Mouse (Mus musculus) cerebellum, adult 11 months (tissue): ENCODE measurements around the gene Pms2.

Source experiments
- DNase-seq: peaks from one replicate; pipeline ENCODE4 v3.0.0; 2022

The Pms2 gene

DNA sequence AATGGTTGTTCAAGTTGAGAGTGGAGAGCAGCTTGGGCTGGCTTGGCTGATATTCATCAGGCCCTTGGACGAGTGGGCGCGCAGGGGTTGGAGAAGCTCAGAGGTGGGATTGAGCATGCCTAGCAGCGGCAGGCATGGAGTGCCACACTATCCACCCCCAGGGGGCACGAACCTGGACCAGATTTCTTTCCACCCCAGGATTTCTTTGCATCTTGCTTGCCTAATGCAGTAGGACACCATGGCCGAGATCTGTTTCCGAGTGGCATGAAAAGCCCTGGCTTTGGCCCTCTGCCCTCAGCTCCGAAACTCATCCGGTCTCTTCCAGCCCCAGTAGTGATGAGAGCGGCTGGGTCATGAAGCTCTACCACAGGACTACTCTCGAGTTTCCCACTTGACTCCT is 23.6 kb downstream of the Pms2 start:
- no peak for DNase-seq

DNA sequence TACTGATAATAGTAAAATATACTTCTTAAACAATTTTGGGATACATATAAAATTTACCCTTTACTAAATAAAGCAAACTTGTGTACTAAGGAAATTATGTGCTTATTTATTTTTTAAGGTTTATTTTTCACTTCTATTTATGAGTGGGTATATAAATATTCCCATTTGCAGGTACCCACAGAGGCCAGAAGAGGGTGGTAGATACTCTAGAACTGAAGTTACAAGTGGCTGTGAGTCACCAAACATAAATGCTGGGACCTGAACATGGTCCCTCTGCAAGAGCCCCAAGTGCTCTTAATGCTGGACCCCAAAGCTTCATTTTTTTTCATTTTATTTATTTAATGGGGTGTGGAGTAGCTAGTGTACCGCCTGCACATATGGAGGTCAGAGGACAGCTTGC is 24.1 kb downstream of the Pms2 start:
- no peak for DNase-seq

DNA sequence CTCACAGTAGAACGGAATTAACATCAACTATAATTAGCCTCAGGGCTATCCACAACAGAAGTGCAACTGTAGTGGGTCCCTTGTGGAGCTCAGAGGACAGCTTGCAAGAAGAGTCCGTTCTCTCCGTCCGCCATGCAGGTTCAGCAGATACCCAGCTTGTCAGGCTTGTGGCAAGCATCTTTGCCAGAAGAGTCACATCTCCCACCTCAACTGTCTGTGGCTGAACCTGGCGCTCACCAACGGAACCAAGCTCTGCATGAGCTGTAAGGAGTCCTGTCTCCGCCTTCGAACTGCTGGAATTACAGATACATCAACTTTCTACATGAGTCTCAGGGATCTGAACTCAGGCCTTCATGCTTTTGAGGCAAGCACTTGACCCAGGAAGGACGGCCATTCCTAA is 26.4 kb downstream of the Pms2 start:
- DNase-seq, result no peak

DNA sequence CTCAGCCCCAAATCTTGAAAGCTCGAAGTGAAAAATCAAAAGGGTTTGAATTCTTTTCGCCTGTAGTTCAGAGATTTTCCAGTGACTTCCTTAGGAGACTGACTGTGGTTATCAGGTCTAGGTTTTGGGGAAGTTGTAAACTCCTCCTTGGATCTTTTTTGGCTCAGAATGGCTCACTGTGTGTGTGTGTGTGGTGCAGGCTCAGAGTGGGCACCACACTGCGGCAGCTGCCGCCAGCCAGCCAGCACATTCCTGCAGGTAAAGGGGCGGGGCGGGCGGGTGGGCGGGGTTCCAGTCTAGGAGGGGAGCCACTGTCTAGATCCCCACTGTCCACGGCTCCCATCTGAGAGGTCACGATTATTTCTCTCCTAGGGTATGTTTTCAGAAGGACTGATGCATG is 31.8 kb downstream of the Pms2 start:
- no peak for DNase-seq

DNA sequence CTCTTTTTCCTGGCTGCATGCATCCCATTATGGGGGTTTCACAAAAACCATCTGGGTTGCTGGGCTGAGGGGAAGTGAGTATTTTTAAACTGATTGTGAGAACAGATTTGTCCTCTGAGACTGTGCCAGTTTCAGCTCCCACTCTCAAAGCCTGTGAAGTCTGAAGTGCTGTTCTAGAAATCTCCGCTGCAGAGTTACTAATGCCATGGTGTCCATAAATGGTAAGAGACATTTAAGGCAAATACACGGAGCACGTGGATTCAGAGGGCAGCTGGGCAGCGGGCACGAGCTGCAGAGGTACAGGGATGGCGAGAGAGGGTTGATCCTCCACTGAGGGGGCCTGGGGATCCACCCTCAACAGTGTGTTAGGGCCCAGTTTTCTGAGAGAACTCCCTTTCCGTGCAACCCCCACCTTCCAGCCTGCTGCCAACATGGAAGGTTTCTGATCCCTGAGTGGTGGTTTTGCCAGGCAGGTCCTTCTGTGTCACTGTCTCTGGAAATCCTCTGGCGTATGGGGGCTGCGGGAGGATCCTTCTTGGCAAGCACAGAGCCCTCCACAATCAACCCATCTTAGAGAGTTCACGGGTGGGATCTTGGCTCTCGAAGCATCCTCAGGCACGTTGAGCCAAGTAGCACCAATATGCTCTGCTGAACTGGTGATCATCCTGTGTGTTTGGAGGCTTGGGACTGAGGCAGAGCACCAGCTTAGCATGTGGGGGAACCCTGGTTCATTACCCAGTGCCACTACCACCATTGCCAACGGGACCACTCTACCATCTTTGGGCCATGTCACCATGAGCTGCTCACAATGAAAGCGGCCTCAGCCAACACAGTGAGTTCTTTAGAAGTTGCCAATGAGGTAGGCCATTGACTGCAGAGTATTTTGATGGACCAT is 33.7 kb downstream of the Pms2 start:
- no peak for DNase-seq

DNA sequence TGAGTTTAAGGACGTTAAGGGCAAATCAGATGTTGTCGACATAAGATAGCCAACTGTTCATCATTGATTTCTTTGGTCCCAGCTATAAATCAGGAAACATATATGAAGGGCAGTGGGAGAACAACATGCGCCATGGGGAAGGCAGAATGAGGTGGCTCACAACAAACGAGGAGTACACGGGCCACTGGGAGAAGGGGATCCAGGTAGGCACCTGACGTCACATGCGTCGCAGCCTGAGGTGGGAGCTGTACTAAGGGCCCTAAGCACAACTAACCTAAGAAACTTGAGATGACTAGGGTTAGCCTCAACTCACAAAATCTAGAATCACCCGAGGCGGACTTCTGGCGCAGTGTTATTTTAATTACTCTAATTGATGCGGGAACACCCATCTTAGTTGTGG is 38.6 kb downstream of the Pms2 start:
- DNase-seq, result no peak

DNA sequence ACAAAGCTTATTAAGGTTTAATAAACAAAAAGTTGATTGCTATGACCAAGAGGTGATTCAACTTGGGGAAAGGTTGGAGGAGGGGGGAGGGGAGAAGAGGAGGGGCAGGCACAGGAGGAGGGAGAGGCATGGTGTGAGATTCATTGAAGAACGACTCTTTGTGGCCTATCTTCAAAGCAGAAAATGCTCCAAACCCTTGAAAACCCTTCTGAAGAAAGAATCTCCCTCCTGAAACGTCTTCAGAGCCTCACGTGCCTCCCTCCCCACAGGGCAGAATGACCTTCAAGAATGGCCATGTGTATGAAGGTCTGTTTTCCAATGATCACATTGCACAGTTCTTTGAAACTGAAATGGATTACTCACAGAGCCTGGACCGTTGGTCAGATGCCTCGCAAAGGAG is 40.3 kb downstream of the Pms2 start:
- DNase-seq, result no peak

DNA sequence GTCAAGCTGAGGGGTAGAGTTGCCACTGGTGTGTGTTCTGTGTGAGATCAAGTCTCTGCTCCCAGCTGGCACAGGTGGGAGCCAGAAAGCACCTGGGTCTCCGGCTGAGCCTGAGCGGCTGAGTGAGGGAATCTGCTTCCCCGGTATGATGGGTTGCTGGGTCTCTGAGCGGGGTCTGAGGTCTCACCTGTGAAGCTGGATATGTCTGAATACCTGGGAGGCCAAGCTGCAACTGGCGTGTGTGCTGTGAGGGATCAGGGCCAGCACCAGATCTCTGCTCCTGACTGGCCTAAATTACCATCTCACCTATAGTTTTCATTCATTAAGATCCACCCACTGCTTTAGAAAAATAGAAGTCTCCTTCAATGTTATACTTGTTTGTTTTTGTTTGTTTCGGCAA is 47.3 kb downstream of the Pms2 start:
- no peak for DNase-seq

DNA sequence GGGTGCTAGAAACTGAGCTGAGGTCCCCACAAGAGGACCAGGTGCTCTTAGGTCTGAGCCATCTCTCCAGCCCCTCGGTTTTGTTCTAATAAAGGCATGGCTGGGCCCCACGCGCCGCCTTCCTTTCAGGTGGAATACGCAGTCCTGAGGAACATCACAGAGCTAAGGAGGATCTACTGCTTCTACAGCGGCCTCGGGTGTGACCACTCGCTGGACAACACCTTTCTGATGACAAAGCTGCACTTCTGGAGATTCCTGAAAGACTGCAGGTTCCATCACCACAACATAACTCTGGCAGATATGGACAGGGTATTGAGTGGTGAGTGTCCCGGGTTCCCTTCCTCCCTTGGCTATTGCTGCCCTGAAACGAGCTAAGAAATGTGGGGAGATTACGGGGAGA is 49.8 kb downstream of the Pms2 start:
- no peak for DNase-seq

DNA sequence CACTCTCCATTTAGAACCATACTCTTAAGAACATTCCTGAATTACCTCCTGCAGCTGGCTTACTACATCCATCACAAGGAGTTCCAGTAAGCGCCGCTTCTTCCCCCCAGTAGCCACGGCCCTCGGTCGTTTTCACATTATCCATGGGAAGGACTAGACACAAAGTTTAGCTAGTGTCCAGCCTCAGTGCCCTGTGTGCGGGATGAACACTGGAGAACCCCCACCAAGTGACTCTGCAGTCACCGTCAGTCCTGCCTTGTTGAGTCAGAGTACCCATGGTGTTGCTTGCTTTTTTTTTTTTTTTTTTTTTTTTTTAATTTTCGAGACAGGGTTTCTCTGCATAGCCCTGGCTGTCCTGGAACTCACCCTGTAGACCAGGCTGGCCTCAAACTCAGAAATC is 51.4 kb downstream of the Pms2 start:
- no peak for DNase-seq

DNA sequence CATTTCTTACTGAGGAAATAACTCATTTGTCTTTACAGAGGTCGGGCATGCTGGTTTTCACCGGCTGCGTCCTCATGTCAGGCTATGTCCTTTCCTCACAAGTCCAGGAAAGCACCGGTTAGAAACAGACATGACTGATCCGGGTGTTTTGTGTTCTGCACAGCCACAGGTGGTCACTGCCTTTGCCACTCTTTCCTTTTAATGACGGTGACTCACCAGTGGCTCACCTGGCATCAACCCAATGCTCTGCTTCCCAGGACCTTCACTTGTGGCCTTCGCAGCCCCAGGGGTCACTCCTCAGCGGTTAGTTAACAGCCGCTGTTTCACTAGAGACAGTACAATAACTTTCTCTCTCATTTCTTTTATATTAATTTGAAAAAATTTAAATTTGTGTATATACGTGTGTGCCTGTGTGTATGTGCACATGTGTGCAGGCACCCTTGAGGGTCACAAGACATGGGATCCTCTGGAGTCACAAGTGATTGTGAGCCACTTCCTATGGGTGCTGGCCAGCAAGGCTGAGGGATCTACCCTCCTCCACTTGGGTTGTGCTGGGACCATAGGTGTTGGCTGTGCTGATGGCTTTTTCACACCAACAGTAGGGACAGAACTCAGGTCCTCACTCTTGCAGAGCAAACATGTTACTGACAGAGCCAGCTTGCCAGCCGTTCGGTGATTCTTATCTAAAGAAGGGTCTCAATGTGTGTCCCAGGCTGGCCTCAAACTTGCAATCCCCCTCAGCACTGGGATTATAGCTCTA is 56.0 kb downstream of the Pms2 start:
- DNase-seq, result no peak

DNA sequence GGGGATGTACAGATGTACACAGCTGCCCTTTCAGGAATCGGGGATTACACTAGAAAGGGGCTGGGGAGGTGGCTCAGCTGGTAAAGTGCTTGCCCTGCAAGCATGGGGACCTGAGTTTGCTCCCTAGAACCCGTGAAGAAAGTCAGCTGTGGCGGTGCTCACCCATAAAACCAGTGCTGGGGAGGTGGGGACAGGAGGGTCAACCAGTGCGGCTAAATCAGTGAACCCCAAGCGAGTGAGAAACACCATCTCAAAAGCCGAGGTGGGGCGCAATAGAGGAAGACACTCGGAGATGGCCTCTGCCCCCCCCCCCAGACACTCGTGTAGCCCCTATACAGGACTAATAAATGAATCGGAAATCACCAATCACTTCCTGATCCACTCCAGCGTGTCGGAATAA is 56.9 kb downstream of the Pms2 start:
- no peak for DNase-seq

DNA sequence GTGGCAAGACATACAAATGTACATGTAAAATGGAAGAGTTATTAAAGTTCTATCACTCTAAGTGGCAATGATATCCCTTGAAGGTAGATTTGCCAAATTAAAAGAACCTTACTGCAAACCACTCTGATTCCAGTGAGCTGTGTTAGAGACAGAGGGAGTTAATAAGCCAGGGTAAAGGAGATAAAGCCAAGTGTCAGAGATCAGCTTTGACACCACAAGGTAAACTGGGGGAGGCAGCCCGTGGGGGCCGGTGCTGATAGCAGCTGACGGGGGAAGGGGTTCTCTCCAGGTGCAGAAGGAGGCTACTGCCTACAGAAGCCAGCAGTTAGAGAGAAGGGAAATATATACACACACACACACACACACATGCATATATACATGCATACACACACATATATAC is 62.9 kb downstream of the Pms2 start:
- no peak for DNase-seq

DNA sequence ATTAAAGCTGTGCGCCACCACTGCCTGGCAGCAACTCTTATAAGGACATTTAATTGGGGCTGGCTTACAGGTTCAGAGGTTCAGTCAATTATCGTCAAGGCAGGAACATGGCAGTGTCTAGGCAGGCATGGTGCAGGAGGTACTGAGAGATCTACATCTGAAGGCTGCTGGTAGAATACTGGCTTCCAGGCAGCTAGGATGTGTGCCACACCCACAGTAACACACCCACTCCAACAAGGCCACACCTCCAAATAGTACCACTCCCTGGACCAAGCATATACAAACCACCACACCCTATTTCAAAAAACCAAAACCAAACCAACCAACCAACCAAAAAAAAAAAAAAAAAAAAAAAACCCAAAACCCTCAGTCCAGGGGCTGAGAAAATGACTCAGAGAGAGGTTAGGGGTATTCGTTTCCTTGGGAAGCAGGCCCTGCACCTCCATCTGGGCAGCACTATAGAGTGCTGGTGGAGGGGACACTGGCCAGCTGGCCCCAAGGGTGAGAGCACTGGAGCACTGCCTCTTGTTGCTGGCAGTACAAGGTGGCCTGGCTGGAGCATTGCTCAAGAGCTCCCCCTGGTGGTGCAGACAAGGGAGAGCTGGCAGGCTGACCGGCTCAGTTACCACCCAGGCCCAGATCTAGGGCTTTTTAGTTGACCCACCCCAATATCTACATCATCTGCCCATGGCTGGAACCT is 65.3 kb downstream of the Pms2 start:
- DNase-seq, result peak; percentile 42

DNA sequence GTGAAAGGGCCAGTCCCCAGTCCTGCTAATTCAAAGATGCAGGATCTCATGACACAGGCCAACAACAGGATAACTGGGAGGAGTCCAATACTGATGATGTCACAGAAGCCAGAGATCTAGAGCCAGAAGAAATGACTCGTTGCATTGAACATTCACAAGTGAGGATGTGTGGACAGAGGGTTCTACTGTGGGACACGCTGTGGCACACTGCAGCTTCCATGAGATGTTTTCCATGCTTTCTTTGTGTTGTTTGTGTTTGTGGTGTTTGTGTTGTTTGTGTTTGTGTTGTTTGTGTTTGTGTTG is 65.8 kb downstream of the Pms2 start:
- DNase-seq, result no peak

DNA sequence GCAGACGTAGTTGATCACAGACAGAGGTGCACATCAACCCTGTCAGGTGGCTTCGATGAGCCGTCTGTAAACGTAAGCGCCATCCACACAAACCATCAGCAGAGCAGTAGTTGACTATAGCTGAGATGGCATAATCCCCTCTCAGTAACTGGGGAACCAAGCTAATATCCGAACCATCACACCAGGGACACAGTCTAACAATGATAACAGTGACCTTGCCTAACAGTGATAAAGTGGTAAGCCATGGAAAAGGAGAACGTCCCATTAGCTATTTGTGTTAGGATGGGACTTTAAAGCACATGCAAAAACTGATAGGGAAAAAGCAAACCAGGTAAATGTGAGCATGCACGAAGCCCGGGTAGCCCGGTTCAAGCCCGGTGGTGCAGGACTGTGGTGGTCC is 66.5 kb downstream of the Pms2 start:
- DNase-seq, result no peak

DNA sequence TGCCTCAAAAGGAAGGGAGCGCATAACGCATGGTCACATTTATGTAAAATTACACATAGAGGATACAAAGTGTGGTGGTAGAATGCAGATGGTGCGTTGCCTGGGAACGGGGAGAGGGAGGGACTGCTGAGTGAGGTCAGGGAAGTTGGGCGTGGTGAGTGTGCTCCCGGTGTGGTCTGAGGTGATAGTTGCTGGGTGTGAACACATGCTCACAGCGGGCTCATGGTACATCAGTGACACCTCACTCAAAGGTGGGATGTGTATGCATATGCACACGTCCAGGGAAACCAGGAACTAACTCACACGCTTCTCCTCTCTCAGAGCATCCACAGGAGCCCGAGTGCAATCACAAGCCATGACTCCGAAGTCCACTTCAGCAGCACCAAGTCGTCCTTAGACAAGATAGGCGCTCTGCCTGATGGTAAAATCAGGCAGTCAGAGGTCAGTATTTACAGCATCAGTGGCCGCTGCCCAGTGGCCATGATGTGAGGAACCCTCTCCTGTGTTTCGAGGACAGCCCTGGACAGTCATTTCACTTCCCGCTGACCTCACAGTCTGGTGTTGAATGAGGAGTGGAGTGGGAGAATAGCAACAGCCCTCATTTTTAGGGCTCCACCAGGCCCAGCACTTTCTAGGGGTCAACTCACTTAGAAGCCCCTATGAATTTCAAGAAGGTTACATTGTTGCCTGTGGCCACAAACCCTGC is 67.1 kb downstream of the Pms2 start:
- no peak for DNase-seq

DNA sequence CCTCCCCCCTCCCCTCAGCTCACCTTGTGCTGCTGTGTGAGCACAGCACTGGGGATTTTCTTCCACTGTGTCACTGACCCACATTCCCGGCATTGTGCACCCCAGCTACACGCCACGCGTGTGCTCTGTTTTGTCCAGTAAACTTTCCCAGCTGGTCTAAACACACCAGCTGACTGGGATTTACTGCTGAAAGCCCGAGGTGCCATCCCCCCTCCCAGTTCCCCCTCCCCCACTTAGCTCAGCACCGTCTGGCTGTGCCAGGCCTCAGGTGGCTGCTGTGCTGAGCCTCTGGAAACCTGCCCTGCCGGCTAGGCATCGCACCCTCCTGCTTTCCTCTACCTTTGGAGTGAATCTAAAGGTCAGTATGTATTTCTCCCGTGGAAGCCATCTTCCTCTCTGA is 71.1 kb downstream of the Pms2 start:
- no peak for DNase-seq

DNA sequence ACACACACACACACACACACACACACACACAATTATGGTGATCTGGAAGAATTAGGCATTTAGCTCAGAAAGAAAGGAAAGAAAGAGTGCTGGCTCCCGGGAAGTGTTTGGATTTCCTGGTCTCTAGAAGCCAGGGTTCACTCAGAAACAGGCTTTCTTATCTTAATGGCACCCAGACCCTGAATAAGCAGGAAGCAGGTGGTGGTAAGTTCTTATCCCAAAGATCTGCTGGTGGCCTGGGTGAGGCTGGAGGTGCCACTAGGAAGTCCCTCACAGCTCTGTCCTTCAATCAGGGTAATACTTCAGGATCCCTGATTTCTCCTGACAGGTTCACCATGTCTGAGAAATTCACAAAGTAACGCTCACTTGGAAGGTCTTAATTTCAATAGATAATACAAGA is 72.6 kb downstream of the Pms2 start:
- DNase-seq, result no peak
